Mouse (Mus musculus) spleen, adult 2 months (tissue): Measurements from ENCODE around the gene Olfr617. TPM values are rescaled to one million over a fixed set of nuclear protein-coding genes. Genes with fewer than 3 reads are reported as not detected.
"Not testable (repeated sequence)": the region's sequence is repeated elsewhere in the genome, so short reads cannot be mapped to it uniquely, and the experiment has no call there.

Experiments
- DNase-seq, 2 experiments: peaks; one replicate each; pipeline versions ENCODE4 v3.0.0 to v3.0.0-alpha.2; 2012 to 2021; ENCODE audit warnings: low spot score in 2 of 2, low read depth in 1 of 2
- H3K27ac ChIP-seq: fragments of 200-500 bp; 2 replicates; pipeline ENCODE4 v1.5.1; 2012; ENCODE audit warnings: low read length, inconsistent platforms; ENCODE audit not compliant: insufficient read depth
- H3K27me3 ChIP-seq: fragments of 200-500 bp; 2 replicates; pipeline ENCODE4 v1.6.1; 2012; ENCODE audit warnings: mild to moderate bottlenecking, moderate library complexity, low read length, inconsistent platforms; ENCODE audit not compliant: control insufficient read depth, insufficient read depth
- H3K36me3 ChIP-seq: fragments of 200-500 bp; 2 replicates; pipeline ENCODE4 v1.6.1; 2012; ENCODE audit warnings: mild to moderate bottlenecking, low read length, inconsistent platforms; ENCODE audit not compliant: control insufficient read depth, insufficient read depth
- H3K4me1 ChIP-seq: fragments of 200-500 bp; 2 replicates; pipeline ENCODE4 v1.6.1; 2011; ENCODE audit warnings: inconsistent platforms; ENCODE audit not compliant: control insufficient read depth, insufficient read depth, insufficient read length
- H3K4me3 ChIP-seq: fragments of 200-500 bp; 2 replicates; pipeline ENCODE4 v1.5.1; 2011; ENCODE audit warnings: mild to moderate bottlenecking, inconsistent platforms; ENCODE audit not compliant: insufficient read depth, insufficient read length; ENCODE audit errors: extremely low read depth
- CTCF ChIP-seq: fragments of 200-500 bp; IDR thresholded peaks from 2 replicates; pipeline ENCODE4 v1.5.1; 2011; ENCODE audit warnings: mild to moderate bottlenecking, inconsistent platforms; ENCODE audit not compliant: insufficient read depth, insufficient read length, insufficient replicate concordance; ENCODE audit errors: extremely low read depth
- POLR2A ChIP-seq: fragments of 200-500 bp; IDR thresholded peaks from 2 replicates; pipeline ENCODE4 v1.6.1; 2011; ENCODE audit warnings: low read depth, low read length, inconsistent platforms
- WGBS: fragments of 180-500 bp; shearing (Covaris S2); methylation state at CpG from one replicate; pipeline ENCODE4 v1.1.7; 2018; 5-methylcytosine and 5-hydroxymethylcytosine counted together
- polyA plus RNA-seq: library from polyadenylated mRNA; depleted of rRNA; stranded (reverse); fragments of >200 nt; gene quantifications from 2 replicates; pipeline ENCODE4 v1.2.3, GENCODE M21; 2012; rRNA removed

Gene Olfr617
- polyA plus RNA-seq = not detected in 2 replicates

- 81% methylated on average over 1 of the region's 1 CpGs for WGBS
- Histone ChIP-seq H3K36me3 (no peaks in the 10 kb centered on the region), H3K4me3 (no peak within 1 kb of the TSS), H3K4me1 (no peaks in the 10 kb centered on the region), H3K27ac (no peak within 1 kb of the TSS), H3K27me3 (no peaks in the 10 kb centered on the region)
- TF ChIP-seq CTCF (no peak), POLR2A (no peak)
- DNase-seq = no peak
Observed at GRCm38 (mm10) chr7:103572761-103573160, at the start of gene Olfr617. Olfr617 (plus strand) TSS chr7:103573061.

DNA sequence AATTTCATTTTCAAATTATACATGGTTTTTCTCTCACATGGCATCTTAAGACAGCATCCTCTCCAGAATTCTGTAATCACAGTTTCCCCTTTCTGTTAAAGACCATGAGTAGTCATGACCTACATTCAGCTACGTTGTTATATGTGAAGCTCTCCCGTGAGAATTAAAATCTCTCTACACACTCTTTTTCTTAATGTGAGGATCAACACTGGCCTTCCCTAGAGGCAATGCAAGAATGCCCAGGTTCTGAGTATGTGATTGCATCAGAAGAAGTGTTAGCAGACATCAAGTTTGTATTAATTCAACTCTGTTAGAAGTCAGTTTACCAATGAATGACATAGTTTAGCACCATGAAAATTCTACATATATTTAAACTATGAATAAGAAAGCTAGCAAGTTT lies 30.2 kb upstream of the Olfr617 start, which contains the start of gene Olfr612:
TSS of gene Olfr612 (minus strand) at position 101 of the 400 bp plus-strand sequence.
- H3K4me3 ChIP-seq, DNase-seq, H3K27ac ChIP-seq, H3K4me1 ChIP-seq, H3K27me3 ChIP-seq, H3K36me3 ChIP-seq: not testable (repeated sequence)
- WGBS = 84% methylated on average over 2 of the region's 2 CpGs

DNA sequence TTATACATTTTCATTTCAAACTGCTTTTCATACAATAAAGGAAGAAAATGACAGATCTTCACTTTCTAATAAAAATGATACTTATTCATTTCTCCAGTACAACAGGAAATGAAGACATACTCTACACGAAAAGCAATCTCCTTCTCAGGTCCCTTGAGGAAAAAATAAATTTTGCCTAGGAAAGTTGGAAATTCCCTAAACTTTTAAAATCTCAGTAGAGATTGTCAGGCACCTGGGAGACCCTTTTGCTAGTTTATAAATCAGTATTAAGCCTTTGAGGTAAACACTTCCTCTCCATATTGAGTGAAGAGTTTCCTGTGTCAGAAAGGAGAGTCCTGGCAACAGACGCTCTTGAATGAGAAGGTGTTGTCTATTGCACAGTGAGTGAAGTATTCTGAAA lies 25.1 kb upstream of the Olfr617 start, which contains the start of gene Olfr613:
TSS of gene Olfr613 (plus strand) at position 301 of the 400 bp plus-strand sequence.
- 44% methylated on average over 2 of the region's 2 CpGs for WGBS
- DNase-seq = no peak
- no peaks in the 10 kb centered on the region for H3K36me3 ChIP-seq
- no peaks in the 10 kb centered on the region for H3K4me1 ChIP-seq
- TF ChIP-seq CTCF = no peak
- TF ChIP-seq POLR2A = no peak
- H3K4me3 ChIP-seq = no peak within 1 kb of the TSS
- H3K27ac ChIP-seq = no peak within 1 kb of the TSS
- H3K27me3 ChIP-seq = no peaks in the 10 kb centered on the region

- Histone ChIP-seq H3K4me1 (no peaks in the 10 kb centered on the region), H3K4me3 (no peak within 1 kb of the TSS), H3K27me3 (no peaks in the 10 kb centered on the region), H3K36me3 (no peaks in the 10 kb centered on the region), H3K27ac (no peak within 1 kb of the TSS)
- TF ChIP-seq POLR2A (no peak), CTCF (no peak)
- 88% methylated on average over 2 of the region's 2 CpGs for WGBS
- no peak for DNase-seq
Observed at GRCm38 (mm10) chr7:103555779-103556178, 17.1 kb upstream of the Olfr617 start, which contains the start of gene Olfr615. Olfr615 (plus strand) TSS chr7:103556079.

DNA sequence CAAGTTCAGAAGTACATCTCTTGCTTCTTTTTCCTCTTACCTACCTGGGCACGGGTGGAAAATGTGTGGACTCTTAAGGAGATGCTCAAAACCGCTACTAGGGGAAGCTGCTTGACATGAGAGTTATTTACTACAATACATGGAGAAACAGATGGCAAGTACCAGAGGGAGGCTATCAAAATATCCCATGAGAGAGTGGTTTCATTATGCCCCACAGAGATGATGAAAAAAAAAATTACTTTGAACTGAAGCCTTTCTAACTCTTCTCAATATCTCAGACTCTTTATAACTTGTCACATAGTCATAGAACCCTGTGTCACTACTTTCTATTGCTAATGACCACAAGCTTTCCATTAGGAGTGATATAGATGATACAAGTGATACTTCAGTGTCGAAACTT lies 3.8 kb upstream of the Olfr617 start, which contains the start of gene Olfr616:
TSS of gene Olfr616 (minus strand) at position 101 of the 400 bp plus-strand sequence.
- Histone ChIP-seq H3K36me3 (no peaks in the 10 kb centered on the region), H3K4me1 (no peaks in the 10 kb centered on the region), H3K27ac (no peak within 1 kb of the TSS), H3K27me3 (no peaks in the 10 kb centered on the region), H3K4me3 (no peak within 1 kb of the TSS)
- 78% methylated on average over 3 of the region's 3 CpGs for WGBS
- no peak for DNase-seq
- TF ChIP-seq POLR2A (no peak), CTCF (no peak)

DNA sequence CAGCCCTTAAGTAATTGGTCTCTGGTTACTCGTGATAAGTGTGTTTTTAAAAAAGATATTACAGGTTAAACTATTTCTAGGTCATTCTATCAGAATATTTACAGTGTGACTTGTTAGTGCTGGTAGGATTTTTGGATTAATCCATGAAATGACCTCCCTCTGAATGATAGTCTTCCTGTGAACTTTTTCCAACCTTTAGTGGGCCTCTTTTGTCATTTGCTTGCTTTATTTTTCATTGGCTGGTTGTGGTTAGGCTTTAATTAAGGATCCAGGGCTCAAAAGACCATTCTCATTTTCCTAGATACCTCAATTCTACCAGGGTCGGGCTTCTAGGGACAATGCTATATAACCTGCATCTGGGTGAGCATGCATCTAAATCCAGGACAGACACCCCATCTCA lies 16.9 kb downstream of the Olfr617 start, which contains the start of gene Olfr618:
TSS of gene Olfr618 (plus strand) at position 301 of the 400 bp plus-strand sequence.
- TF ChIP-seq CTCF = no peak
- no peak for TF ChIP-seq POLR2A
- 68% methylated on average over 2 of the region's 2 CpGs for WGBS
- no peak for DNase-seq
- no peaks in the 10 kb centered on the region for H3K36me3 ChIP-seq
- H3K4me1 ChIP-seq = no peaks in the 10 kb centered on the region
- no peaks in the 10 kb centered on the region for H3K27me3 ChIP-seq
- no peak within 1 kb of the TSS for H3K27ac ChIP-seq
- no peak within 1 kb of the TSS for H3K4me3 ChIP-seq

DNA sequence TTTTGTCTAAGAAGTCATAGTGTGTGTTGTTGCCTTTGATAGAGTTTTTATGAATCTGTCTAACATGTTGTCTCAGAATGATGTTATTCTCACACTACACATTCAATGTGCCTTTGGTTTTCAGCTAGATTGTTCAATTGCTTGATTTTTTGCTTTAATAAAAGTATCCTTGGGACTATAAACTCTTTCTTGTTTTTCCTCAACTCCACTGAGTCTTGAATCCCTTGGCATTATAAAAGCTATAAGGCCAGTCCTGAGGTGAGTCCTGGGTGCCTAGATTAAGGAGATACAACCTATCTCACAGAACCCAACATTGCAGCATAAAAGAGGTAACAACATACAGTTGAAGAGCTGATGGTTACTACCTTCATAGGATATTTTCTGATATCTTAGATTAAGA lies 27.4 kb downstream of the Olfr617 start, which contains the start of gene Olfr619:
TSS of gene Olfr619 (plus strand) at position 301 of the 400 bp plus-strand sequence.
- Histone ChIP-seq H3K27me3 (no peaks in the 10 kb centered on the region), H3K27ac (no peak within 1 kb of the TSS), H3K36me3 (no peaks in the 10 kb centered on the region), H3K4me1 (no peaks in the 10 kb centered on the region), H3K4me3 (no peak within 1 kb of the TSS)
- TF ChIP-seq CTCF = no peak
- TF ChIP-seq POLR2A = no peak
- no peak for DNase-seq
